ENCODE assay signal across 8 mouse cellular contexts in genomic region chr17:25538945-25539875, GRCm38 (mm10). TPM values are rescaled to one million over a fixed set of nuclear protein-coding genes. Genes with fewer than 3 reads are reported as not detected.
A peak's percentile ranks its signal among the peaks of the same experiment; 100 is the strongest.
DNase-seq lines count a peak whose midpoint lies in the region; ATAC-seq and TF ChIP-seq lines count a peak whose summit lies in the region.

No protein-coding gene starts in this region.

- DNase-seq in layer of hippocampus, adult 9-11 months, result peak; percentile 55
- no peak for DNase-seq in layer of hippocampus, postnatal 25 days (ENCODE audit: extremely low spot score in 1 of 2, low spot score in 1 of 2)
- DNase-seq in brain, embryonic 14.5 days (ENCODE audit: low read depth), result peak; percentile 78
- peak; percentile 8 to 39 for DNase-seq in kidney, postnatal 36 days
- DNase-seq in spleen, adult 18-20 months, result no peak

- peak overlapping the region; percentile 60 for H3K9ac ChIP-seq in heart, embryonic 13.5 days
- peak overlapping the region; percentile 6 for H3K9ac ChIP-seq in midbrain, embryonic 16.5 days (ENCODE audit: low read depth, low read length)

- H3K9me3 ChIP-seq in heart, embryonic 13.5 days, result no peaks in the 10 kb centered on the region
- no peaks in the 10 kb centered on the region for H3K9me3 ChIP-seq in midbrain, embryonic 16.5 days (replicated peaks; ENCODE audit: control insufficient read depth, low read length, poor library complexity, severe bottlenecking)

- H3K4me3 ChIP-seq in heart, embryonic 13.5 days, result peak overlapping the region; percentile 28
- H3K4me3 ChIP-seq in midbrain, embryonic 16.5 days (ENCODE audit: low read depth, low read length), result no peak overlapping the region

- TF ChIP-seq CTCF in brain, embryonic 14.5 days (IDR thresholded peaks at IDR 0.05; ENCODE audit: borderline replicate concordance, extremely low read depth, insufficient read depth, insufficient read length), result no peak

- ATAC-seq in heart, embryonic 13.5 days (ENCODE audit: extremely low read depth, insufficient number of reproducible peaks, low FRiP score, low TSS enrichment), result no peak
- ATAC-seq in midbrain, embryonic 16.5 days, result peak; percentile 67; the same call in 1 of the 2 replicates
- no peak for ATAC-seq in monocyte, adult 5-6 weeks (replicated peaks; ENCODE audit: insufficient number of reproducible peaks, low FRiP score, low TSS enrichment, poor library complexity, severe bottlenecking)

- peaks cover 36% of the 10 kb centered on the region for H3K4me1 ChIP-seq in heart, embryonic 13.5 days
- H3K4me1 ChIP-seq in midbrain, embryonic 16.5 days (ENCODE audit: control insufficient read depth, insufficient read depth, low read length), result peaks cover 9% of the 10 kb centered on the region

- no peaks in the 10 kb centered on the region for H3K36me3 ChIP-seq in heart, embryonic 13.5 days
- H3K36me3 ChIP-seq in midbrain, embryonic 16.5 days (ENCODE audit: control insufficient read depth, insufficient read depth, low read length), result no peaks in the 10 kb centered on the region

- 23% methylated on average over 27 of the region's 27 CpGs for WGBS in heart, embryonic 13.5 days
- 5% methylated on average over 27 of the region's 27 CpGs for whole genome bisulfite sequencing in midbrain, embryonic 16.5 days

- TF ChIP-seq POLR2A in brain, embryonic 14.5 days (IDR thresholded peaks at IDR 0.05; ENCODE audit: borderline replicate concordance, extremely low read depth, insufficient read depth, insufficient read length, poor library complexity, severe bottlenecking), result no peak

- peak overlapping the region; percentile 64 for H3K4me2 ChIP-seq in heart, embryonic 13.5 days
- H3K4me2 ChIP-seq in midbrain, embryonic 16.5 days (ENCODE audit: low read length), result peak overlapping the region; percentile 44

- peak overlapping the region; percentile 68 for H3K27ac ChIP-seq in heart, embryonic 13.5 days (replicated peaks)
- peak overlapping the region; percentile 51 for H3K27ac ChIP-seq in midbrain, embryonic 16.5 days (ENCODE audit: low read length)

- H3K27me3 ChIP-seq in heart, embryonic 13.5 days (replicated peaks), result peaks cover 11% of the 10 kb centered on the region; the same call in 1 of the 2 replicates
- no peaks in the 10 kb centered on the region for H3K27me3 ChIP-seq in midbrain, embryonic 16.5 days (ENCODE audit: control insufficient read depth, insufficient read depth, low read depth, low read length)

RNA-seq across cellular contexts. Expression of gene Sox8, which starts 31.3 kb away (rescaled TPM):
- total RNA-seq in layer of hippocampus, postnatal 25 days (2021), result 10 to 100 TPM; 61.9 to 67.1 TPM
- polyA plus RNA-seq in brain, embryonic 14.5 days (2012; rRNA removed), result 17.6 and 17.9 TPM in 2 replicates
- polyA plus RNA-seq in heart, embryonic 13.5 days (2015; fragmentation: Nextera tagmentation; extraction: Ambion mirVana), result 0.53 and 1.5 TPM in 2 replicates
- 10.1 and 16.2 TPM in 2 replicates for polyA plus RNA-seq in midbrain, embryonic 16.5 days (2015; fragmentation: Nextera tagmentation; extraction: Ambion mirVana)
- total RNA-seq in monocyte, adult 5-6 weeks (2017), result 1.2 TPM in 1 of 3 replicates, not detected in the others

RNA-seq across cellular contexts. Expression of gene Lmf1, which starts 39.7 kb away (rescaled TPM):
- 10 to 100 TPM; 24.9 to 34.0 TPM for total RNA-seq in layer of hippocampus, postnatal 25 days (2021)
- polyA plus RNA-seq in brain, embryonic 14.5 days (2012; rRNA removed), result 11.7 and 16.0 TPM in 2 replicates
- polyA plus RNA-seq in heart, embryonic 13.5 days (2015; fragmentation: Nextera tagmentation; extraction: Ambion mirVana), result 30.2 and 35.7 TPM in 2 replicates
- polyA plus RNA-seq in midbrain, embryonic 16.5 days (2015; fragmentation: Nextera tagmentation; extraction: Ambion mirVana), result 20.4 and 20.6 TPM in 2 replicates
- total RNA-seq in monocyte, adult 5-6 weeks (2017), result 10.4 to 17.8 TPM (median 11.8 TPM) in 3 replicates

RNA-seq across cellular contexts. Expression of gene Sstr5, which starts 42.1 kb away (rescaled TPM):
- total RNA-seq in layer of hippocampus, postnatal 25 days (2021), result under 1 TPM in 1 of 2 experiments, not detected in 1; 0.15 TPM
- 0.22 and 0.25 TPM in 2 replicates for polyA plus RNA-seq in brain, embryonic 14.5 days (2012; rRNA removed)
- 0.28 and 0.33 TPM in 2 replicates for polyA plus RNA-seq in heart, embryonic 13.5 days (2015; fragmentation: Nextera tagmentation; extraction: Ambion mirVana)
- 0.88 and 1.4 TPM in 2 replicates for polyA plus RNA-seq in midbrain, embryonic 16.5 days (2015; fragmentation: Nextera tagmentation; extraction: Ambion mirVana)
- total RNA-seq in monocyte, adult 5-6 weeks (2017), result not detected in 3 replicates

Comparison
In these comparisons a context has a peak if more than half of its experiments do, and no peak if none do; other contexts are left out.
1. DNase-seq: peak in layer of hippocampus, adult 9-11 months (single experiment), brain, embryonic 14.5 days (single experiment) and kidney, postnatal 36 days (2 of 2); none in layer of hippocampus, postnatal 25 days (0 of 2) and spleen, adult 18-20 months (0 of 2).